Mouse (Mus musculus) CD4-positive, CD25-positive, alpha-beta regulatory T cell, adult 2 months (primary cell): ENCODE measurements around the gene Tas2r134.

Experiments
- DNase-seq: peaks from one replicate; pipeline ENCODE4 v3.0.0-alpha.2; 2012; ENCODE audit warnings: low read depth, low spot score

Gene Tas2r134

GRCm38 (mm10) chr2:51627211-51627610, at the start of gene Tas2r134:
Tas2r134 (plus strand) TSS chr2:51627511.
- no peak for DNase-seq

GRCm38 (mm10) chr2:51579767-51580166, 47.5 kb upstream of the Tas2r134 start:
- DNase-seq: no peak

- DNase-seq: no peak
Observed at GRCm38 (mm10) chr2:51584050-51585046, 43.0 kb upstream of the Tas2r134 start.

- no peak for DNase-seq
Observed at GRCm38 (mm10) chr2:51588336-51588735, 39.0 kb upstream of the Tas2r134 start.

DNA sequence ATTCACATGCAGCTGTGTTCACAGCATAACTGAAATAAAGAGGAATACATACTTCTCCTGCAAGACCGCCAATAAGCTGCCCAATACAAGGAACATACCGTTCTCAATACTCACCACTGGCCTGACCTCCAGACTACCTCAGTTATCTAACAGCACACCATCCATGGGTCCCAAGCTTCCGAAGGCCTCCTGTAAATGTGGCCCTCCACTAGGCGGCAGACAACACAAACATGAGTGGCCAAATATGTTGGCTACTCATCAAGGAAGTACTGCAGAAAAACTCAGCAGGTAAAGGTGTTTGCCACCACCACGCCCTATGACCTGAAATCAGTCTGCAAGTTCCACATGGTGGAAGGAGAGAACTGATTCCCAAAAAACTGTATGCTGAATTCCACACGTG, 38.4 kb upstream of the Tas2r134 start:
- DNase-seq: no peak

DNA sequence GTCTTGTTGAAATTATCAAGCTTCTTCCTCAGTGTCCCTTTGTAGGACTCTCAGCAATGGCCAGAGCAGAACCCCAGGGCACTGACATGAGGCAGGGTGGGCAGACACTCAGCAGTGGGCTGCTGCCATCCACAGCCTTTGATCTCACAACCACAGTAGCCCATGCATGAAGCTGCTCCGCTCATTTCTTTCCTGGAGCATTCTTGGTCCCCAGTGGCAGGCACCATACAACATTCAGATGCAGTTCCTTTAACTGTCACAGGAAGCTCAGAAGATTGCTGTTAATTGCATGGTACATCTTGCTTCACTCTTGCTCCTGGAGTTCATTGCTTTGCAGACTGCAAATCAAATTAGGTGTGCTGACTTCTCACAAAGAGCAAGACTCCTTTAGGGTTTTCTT, 37.7 kb upstream of the Tas2r134 start:
- DNase-seq: no peak

GRCm38 (mm10) chr2:51590308-51590707, 37.0 kb upstream of the Tas2r134 start:
- no peak for DNase-seq

GRCm38 (mm10) chr2:51592157-51592556, 35.2 kb upstream of the Tas2r134 start:
- no peak for DNase-seq

- DNase-seq: no peak
Observed at GRCm38 (mm10) chr2:51599473-51600201, 27.7 kb upstream of the Tas2r134 start.

- no peak for DNase-seq
Observed at GRCm38 (mm10) chr2:51600202-51600487, 27.2 kb upstream of the Tas2r134 start.

GRCm38 (mm10) chr2:51600873-51601272, 26.4 kb upstream of the Tas2r134 start:
- peak; percentile 4 for DNase-seq

GRCm38 (mm10) chr2:51610305-51610704, 17.0 kb upstream of the Tas2r134 start:
- no peak for DNase-seq

- DNase-seq: no peak
Observed at GRCm38 (mm10) chr2:51610897-51611296, 16.4 kb upstream of the Tas2r134 start.

DNA sequence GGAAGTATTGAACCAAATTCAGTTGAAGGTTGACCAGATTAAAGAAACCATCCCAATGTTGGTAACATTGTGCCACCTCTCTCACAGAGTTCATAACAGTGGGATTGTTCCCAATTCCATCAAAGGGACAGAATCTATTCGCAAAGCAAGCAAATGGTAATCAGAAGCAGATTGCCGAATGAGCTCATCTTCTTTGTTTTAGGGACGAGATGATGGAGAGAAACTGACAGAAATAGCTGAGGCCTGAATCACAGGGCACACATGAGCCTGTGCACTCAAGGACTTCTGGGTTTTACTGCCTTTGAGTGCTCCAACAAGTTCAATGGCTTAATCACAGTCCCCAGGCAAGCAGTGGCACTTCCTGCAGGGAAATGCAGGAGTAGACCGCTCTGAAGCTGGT, 13.6 kb upstream of the Tas2r134 start:
- no peak for DNase-seq

DNA sequence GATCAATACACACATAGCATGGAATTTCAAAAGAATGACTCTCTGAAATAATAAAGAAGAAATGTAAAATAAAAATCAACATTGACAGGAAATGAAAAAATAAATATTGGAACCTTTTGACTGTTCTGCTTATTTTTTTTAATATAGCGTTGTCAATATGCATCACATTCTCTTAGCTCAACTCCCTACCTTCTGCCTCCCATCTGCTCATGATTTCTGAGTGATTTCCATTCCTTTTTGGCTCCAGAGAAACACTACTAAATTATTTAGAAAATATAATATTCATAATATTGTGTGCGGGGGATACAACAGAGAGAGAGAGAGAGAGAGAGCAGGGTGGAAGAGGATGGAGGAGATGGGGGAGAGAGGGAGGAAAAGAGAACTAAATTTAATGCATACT, 5.4 kb upstream of the Tas2r134 start:
- DNase-seq: no peak

GRCm38 (mm10) chr2:51626007-51626406, 1.3 kb upstream of the Tas2r134 start:
- DNase-seq: no peak

DNA sequence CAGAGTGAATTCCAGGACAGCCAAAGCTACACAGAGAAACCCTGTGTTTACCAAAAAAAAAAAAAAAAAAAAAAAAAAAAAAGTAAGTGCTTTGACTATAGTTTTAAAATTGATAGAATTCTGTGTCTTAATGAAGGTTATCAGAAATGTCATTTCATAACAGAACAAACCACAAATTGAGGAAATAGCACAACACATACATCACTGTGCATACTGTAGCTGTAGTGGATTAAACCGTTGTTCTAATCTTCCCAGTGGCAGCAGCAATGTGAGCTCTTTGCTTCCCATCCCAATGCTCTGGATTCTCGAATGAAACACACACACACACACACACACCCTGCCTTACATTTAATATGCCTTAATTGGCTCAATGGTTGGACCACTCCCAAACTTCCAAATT, 4.1 kb downstream of the Tas2r134 start:
- DNase-seq: no peak

DNA sequence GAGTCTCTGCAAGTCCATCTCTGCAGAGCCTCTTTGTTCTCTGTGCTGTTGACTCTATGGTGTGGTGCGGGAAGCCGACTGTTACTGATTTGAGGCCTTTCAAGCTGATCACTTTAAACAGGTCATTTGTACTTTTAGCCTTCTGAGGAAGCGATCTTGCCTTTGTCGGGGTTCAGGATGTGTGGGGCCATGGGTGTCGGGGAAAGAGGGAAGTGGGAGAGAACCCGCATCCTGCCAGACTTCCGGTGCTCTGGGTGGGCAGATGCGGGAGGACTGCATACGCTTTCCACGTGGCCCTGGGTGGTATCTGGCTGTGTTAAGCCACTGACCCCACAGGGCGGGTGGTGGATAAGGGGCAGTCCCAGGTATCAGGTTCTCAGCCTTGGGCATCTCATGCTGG, 10.4 kb downstream of the Tas2r134 start:
- no peak for DNase-seq

DNA sequence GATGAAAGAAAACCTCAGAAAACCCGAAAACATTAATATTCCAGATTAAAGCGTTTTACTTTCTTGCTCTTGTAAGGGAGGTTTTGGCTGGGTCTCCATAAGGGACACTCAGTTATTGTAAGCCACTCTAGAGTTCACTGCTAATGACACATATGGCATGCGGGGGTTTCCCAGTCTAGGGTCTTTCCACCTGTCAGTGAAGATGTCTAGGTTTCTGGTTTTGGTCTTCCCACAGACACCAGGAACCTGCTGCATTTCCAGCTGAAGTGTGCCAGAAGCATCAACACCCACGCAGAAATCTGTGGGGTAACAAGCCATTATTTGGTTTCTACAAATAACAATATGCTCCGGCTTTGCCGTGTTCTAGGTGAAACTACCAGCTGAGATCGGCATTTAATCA, 14.3 kb downstream of the Tas2r134 start:
- DNase-seq: no peak

DNA sequence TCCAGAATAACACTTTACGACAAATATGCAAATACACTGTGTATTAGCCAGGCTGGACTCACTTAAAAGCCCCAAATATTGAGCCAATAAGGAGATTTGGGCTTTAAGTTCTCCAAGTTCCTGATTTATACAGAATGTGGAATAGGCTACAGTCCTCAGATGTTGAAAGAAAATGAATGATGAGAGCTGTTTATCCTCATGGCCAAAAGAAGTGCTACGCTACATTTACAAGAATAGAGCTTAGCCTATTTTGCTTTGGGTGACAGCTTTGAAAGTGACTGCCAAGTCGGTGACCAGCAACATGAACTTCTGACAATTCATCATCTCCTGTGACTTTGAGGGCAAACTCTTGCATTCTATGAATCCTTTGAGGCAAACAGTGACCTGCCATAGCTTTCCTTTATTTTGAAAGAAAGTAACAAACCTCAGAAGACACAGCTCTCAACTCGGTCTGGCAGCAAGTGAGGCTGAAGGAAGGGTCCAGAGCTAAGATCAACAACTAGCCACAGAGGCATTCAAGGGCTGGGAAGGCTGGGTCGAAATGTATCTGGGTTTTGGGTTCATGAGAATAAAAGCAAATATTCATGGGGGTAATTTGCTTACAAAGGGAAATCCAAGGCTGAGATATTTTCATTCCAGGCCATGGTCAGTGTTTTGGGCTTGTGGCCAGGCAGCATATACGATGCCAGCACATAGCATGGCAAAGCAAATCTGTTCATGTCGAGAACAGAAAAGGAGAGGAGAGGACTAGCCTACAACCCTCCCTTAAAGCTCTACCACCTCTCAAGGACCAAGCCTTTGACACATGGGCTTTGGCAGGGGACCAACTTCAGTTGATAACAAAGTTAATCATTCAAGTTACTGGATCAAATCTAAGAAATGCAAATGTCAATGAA, 16.2 kb downstream of the Tas2r134 start:
- DNase-seq: no peak

- no peak for DNase-seq
Observed at GRCm38 (mm10) chr2:51647972-51648371, 20.7 kb downstream of the Tas2r134 start.

- no peak for DNase-seq
Observed at GRCm38 (mm10) chr2:51649887-51650286, 22.6 kb downstream of the Tas2r134 start.
